Mouse (Mus musculus) liver, embryonic 14.5 days (tissue): ENCODE measurements around the gene Prss44.

Source experiments
- CTCF ChIP-seq: IDR thresholded peaks from 2 replicates; pipeline ENCODE4 v1.5.1; 2016; ENCODE audit warnings: antibody characterized with exemption, low read depth, control low read depth
- EP300 ChIP-seq: IDR thresholded peaks from 2 replicates; pipeline ENCODE4 v1.6.1; 2016; ENCODE audit warnings: antibody characterized with exemption, low read depth

DNA sequence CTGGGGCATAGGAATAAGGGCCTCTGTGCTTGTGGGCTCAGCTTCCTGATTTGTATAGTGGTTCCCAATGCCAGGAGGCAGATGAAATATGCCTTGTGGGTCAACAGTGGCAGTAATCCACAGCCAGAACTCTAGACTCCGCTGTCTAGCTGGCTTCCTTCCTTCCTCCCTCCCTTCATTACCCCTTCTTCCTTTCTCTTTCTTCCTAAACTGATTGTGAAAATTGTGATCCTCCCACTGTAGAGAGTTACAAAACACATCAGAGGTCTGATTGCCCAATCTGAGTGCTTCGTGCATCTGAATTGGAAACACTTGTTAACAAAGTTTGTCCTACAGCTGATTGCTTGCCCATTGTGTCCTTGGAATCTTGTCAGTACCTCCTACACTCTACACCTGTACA lies 27.6 kb downstream of the Prss44 start:
- TF ChIP-seq EP300 (no peak), CTCF (no peak)
